Mouse (Mus musculus) gastrocnemius, adult 2 months (tissue): ENCODE measurements around the gene Nfe2. TPM values are rescaled to one million over a fixed set of nuclear protein-coding genes. Genes with fewer than 3 reads are reported as not detected.

Source experiments
- DNase-seq: peaks from one replicate; pipeline ENCODE4 v3.0.0; 2022
- H3K27ac ChIP-seq: fragments of 200-600 bp; 2 replicates; pipeline ENCODE4 v1.8.1; 2022; ENCODE audit warnings: mild to moderate bottlenecking
- H3K4me3 ChIP-seq: fragments of 200-600 bp; 2 replicates; pipeline ENCODE4 v1.8.1; 2022; ENCODE audit warnings: mild to moderate bottlenecking, moderate library complexity
- CTCF ChIP-seq: fragments of 200-600 bp; IDR thresholded peaks from 2 replicates; pipeline ENCODE4 v1.8.1; 2022; ENCODE audit warnings: antibody characterized with exemption, mild to moderate bottlenecking, moderate library complexity
- intact Hi-C: fragments of 180-260 bp; cut with DNase I; formaldehyde crosslinking; loops from one replicate; pipeline ENCODE4 v1.15.1; 2025
- total RNA-seq, 2 experiments: library from RNA; stranded (reverse); gene quantifications; 2 replicates each; pipeline ENCODE4 v1.2.3; 2021

The Nfe2 gene
- total RNA-seq, 2 experiments from 2014 or later, result not detected

DNA sequence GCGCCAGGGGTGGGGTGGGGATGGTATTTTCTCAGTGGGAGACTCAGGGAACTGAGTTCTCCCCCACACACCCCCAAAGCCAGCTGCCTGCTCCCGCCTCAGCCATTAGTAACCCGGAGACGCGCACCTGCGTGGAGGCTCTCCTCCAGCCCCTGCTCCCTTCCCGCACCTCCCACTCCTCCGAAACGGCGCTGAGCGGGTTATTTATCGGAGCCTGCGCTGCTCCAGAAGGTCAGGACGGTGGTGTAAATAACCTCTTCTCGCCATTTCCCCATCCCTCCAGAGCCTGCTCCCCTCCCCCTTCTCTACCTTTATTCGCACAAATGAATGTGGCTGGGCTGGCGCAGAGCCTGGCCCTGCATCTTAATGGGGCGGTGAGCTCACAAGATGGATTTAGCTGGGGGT lies 41.9 kb upstream of the Nfe2 start:
- intact Hi-C loops, result no loop called here
- no peak for DNase-seq
- H3K27ac ChIP-seq, result peak overlapping the region; percentile 58; the same call in 1 of the 2 replicates
- TF ChIP-seq CTCF, result no peak
- no peak overlapping the region; the same call in 1 of the 2 replicates for H3K4me3 ChIP-seq

GRCm38 (mm10) chr15:103299644-103300043 lies 41.4 kb upstream of the Nfe2 start:
- no peak for TF ChIP-seq CTCF
- no peak overlapping the region for H3K27ac ChIP-seq
- intact Hi-C loops, result no loop called here
- no peak overlapping the region for H3K4me3 ChIP-seq
- no peak for DNase-seq

DNA sequence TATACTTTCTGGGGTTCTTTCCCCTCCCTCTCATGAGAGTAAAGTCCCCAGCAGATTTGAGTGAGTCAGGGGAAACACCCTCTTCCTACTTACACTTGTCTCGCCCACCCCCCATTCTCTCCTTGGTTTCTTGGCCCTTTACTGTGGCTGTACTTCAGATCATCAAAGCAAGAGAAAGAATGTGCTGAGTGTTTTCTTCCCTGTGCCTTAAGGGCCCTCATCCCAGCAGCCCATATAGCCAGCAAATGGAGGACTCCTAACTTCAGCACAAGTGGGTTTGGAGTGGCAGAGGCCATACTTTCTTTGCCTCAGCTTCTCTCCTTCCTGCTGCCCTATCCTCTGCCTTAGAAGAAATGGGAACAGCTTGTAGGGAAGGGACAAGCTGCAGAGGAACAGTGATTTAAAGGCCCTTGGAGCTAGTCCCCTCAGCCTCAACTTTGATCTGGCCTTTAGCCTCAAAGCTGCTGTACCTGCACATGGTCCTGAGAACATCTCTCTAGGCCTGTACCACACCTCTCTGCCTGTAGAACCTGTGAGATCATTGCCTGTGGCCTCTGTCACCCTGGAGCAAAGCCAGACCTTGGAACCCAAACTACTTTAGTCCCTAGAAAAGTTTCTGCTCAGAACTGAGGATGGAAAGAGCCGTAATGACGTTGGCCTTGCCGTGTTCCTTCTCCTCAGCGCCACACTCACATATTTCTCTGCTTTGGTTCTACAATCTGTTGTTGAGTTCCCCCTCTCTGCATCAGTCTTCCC lies 40.8 kb upstream of the Nfe2 start:
- DNase-seq, result no peak
- H3K4me3 ChIP-seq, result no peak overlapping the region
- H3K27ac ChIP-seq, result no peak overlapping the region
- intact Hi-C loops, result no loop called here
- no peak for TF ChIP-seq CTCF

DNA sequence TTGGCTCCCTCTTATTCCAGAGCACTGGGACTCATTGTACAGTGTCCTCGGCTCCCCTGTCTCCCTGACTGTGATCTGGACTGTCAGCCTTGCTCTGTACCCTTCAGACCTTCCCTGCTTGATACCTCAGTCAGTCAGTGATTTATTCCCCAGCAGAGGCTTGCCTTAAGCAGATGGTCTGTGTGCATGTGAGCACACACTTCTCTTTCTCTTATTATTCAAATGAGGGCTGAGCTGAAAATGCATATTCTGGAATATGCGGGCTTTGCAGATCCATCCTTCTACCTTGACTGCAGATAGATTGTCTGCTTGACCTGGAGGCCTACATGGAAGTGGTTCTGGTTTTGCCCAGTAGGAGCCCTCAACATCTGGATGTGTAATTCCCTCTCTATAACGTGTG lies 39.8 kb upstream of the Nfe2 start:
- intact Hi-C loops, result no loop called here
- no peak overlapping the region for H3K27ac ChIP-seq
- no peak for DNase-seq
- TF ChIP-seq CTCF, result no peak
- no peak overlapping the region for H3K4me3 ChIP-seq

GRCm38 (mm10) chr15:103297313-103297712 lies 39.1 kb upstream of the Nfe2 start:
- intact Hi-C loops, result no loop called here
- no peak for DNase-seq
- H3K4me3 ChIP-seq, result no peak overlapping the region
- H3K27ac ChIP-seq, result no peak overlapping the region
- no peak for TF ChIP-seq CTCF

- no peak for DNase-seq
- intact Hi-C loops, result no loop called here
- TF ChIP-seq CTCF, result no peak
- Histone ChIP-seq H3K27ac (no peak overlapping the region), H3K4me3 (no peak overlapping the region)
Measured at GRCm38 (mm10) chr15:103295851-103296250, 37.6 kb upstream of the Nfe2 start.

DNA sequence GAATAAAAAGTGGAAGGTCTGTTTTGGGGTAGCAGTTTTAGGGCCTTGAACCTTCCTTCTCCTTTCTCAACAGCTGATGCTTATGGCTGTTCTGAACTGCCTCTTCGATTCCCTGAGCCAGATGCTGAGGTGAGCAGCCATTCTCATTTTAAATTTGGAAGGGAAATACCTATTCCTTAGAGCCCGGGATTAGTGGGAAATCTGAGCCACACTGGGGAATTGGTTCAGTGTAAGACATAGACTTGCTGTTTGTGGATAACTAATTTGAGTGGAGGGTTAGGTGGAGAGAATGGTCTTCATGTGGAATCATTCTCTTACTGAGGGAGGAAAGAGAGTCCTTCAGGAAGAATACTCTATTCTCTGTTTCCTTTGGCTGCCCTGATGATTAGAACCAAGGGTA lies 36.4 kb upstream of the Nfe2 start:
- no peak for DNase-seq
- no peak overlapping the region for H3K4me3 ChIP-seq
- no peak for TF ChIP-seq CTCF
- H3K27ac ChIP-seq, result no peak overlapping the region
- intact Hi-C loops, result no loop called here

DNA sequence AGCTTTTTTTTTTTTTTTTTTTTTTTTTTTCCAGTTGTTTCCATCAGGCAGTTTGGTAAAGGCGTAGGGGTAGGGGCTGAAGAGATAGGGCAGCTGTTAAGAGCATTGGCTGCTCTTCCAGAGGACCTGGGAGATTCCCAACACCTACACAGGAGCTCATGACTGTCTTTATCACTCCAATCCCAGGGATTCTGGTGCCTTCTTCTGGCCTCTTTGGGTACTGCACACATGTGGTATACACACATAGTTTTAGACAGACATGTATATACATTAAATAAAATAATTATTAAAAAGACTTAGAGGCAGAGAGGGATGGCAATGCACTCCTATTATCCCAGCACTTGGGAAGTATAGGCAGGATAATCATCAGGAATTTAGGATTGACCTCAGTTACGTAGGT lies 35.2 kb upstream of the Nfe2 start:
- TF ChIP-seq CTCF, result no peak; the same call in 1 of the 2 replicates
- no peak for DNase-seq
- no peak overlapping the region for H3K4me3 ChIP-seq
- intact Hi-C loops, result no loop called here
- no peak overlapping the region for H3K27ac ChIP-seq

- no peak overlapping the region for H3K4me3 ChIP-seq
- H3K27ac ChIP-seq, result 0 out of 2 replicates have a peak overlapping the region, but pooled peaks have one; percentile 17
- intact Hi-C loops, result no loop called here
- no peak for TF ChIP-seq CTCF
- DNase-seq, result no peak
Measured at GRCm38 (mm10) chr15:103292673-103293345, 34.6 kb upstream of the Nfe2 start.

DNA sequence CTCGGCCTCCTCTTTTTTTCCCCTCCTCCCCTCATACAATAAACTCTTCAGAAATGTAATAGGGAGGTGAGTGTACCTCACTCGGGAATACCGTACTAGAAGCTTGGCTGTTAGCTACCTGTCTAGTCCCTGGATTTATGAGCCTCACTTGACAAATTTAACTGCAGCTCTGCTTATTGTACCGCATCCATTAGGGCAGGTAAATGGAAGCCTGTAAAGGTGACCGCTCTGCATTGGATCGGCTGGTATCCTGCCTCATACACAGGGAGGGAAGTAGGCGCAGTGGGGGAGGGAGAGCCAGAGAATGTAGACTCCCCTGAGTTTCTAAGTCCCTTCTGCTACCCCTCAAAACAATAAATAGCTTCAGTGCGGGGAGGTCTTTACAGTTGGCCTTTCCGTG lies 32.6 kb upstream of the Nfe2 start:
- no peak for DNase-seq
- intact Hi-C loops, result no loop called here
- Histone ChIP-seq H3K27ac (no peak overlapping the region), H3K4me3 (no peak overlapping the region)
- no peak for TF ChIP-seq CTCF

DNA sequence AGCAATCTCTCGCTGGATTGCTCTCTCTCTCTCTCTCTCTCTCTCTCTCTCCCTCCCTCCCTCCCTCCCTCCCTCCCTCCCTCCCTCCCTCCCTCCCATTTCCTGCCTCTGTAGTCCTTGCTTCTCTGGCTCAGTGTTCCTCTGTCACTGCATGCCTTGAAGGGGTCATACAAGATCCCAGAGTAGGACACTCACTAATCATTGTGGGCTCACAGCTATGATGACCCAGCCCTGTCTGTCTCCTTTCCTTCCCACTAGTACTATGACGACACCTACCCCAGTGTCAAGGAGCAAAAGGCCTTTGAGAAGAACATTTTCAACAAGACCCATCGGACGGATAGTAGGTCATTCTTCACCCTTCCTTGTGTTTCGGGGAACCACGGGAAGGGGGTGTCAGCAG lies 32.2 kb upstream of the Nfe2 start:
- TF ChIP-seq CTCF, result no peak
- DNase-seq, result no peak
- no peak overlapping the region for H3K4me3 ChIP-seq
- no peak overlapping the region for H3K27ac ChIP-seq
- intact Hi-C loops, result no loop called here

GRCm38 (mm10) chr15:103289600-103289999 lies 31.4 kb upstream of the Nfe2 start:
- DNase-seq, result no peak
- no peak for TF ChIP-seq CTCF
- H3K4me3 ChIP-seq, result no peak overlapping the region
- intact Hi-C loops, result no loop called here
- H3K27ac ChIP-seq, result peak overlapping the region; percentile 43; the same call in 1 of the 2 replicates

GRCm38 (mm10) chr15:103285778-103286417 lies 27.7 kb upstream of the Nfe2 start:
- Histone ChIP-seq H3K27ac (no peak overlapping the region), H3K4me3 (no peak overlapping the region)
- peak; percentile 67 for DNase-seq
- intact Hi-C loops, result no loop called here
- no peak for TF ChIP-seq CTCF
